Mouse (Mus musculus) layer of hippocampus, postnatal 10 days (tissue): ENCODE measurements around the gene Parn. TPM values are rescaled to one million over a fixed set of nuclear protein-coding genes. Genes with fewer than 3 reads are reported as not detected.

Experiments
- DNase-seq, 2 experiments: peaks; one replicate each; pipeline ENCODE4 v3.0.0; 2021; ENCODE audit warnings: low spot score in 2 of 2
- total RNA-seq, 2 experiments: library from RNA; stranded (reverse); gene quantifications; 2 replicates each; pipeline ENCODE4 v1.2.3; 2021

Parn gene
- total RNA-seq, 2 experiments from 2014 or later = 30.9 to 33.0 TPM

GRCm38 (mm10) chr16:13628345-13628744 is 39.6 kb downstream of the Parn start:
- no peak for DNase-seq

- DNase-seq = no peak
Measured at GRCm38 (mm10) chr16:13621745-13622507, 46.0 kb downstream of the Parn start.

DNA sequence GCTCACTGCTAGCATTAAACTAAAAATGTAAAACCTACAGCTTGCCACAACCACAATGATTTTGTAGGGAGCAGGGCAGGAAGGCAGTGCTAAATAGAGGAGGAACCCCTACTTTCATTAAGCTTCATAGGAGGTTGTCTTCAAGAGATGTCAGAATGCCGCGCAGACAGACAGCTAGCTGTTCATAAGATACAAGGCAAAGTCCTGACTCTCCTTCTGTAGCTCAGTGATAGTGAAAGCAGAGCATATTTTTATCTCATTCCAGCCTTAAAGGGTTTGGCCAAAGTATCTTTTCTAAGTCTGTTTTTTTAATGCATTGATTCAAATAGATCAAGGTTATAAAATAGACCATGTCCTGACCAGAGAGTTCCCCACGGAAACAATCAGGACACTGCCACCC is 47.8 kb downstream of the Parn start:
- no peak for DNase-seq

DNA sequence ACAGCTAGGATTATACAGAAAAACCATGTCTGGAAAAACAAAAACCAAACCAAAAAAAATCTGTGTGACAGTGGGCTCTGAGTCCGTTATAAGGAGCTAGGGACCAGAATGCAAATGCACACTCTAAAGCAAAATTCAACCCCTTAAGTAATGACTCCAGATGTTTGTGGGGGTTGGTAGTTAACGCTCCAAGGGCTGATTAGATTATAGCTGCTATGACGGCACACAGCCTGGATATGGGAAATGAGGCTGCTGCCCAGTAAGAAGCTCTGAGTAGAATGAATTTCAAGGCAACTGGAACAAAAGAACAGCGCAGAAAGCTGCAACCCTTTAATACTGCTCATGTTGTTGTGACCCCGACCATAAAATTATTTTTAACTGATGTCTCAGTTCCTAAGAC is 52.7 kb downstream of the Parn start:
- DNase-seq = no peak

- no peak for DNase-seq
Measured at GRCm38 (mm10) chr16:13612571-13612970, 55.4 kb downstream of the Parn start.

DNA sequence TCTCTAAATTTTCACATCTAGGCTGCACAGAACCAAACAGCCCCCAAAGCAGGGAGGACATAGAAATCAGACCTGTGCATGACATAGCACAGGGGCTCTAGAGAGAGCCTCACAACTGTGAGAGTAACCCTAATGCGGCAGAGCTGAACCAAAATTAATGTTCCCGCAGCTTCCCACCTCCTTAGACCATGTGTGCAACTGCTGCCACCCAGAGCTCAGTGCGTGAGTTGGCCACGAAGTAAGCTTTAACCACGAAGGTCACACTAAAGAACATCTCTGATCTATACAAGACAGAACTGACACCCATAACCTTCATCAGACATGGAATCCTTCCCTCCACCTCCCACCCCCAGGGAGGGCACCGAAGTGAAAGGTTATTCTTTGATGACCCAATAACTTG is 55.9 kb downstream of the Parn start:
- DNase-seq = peak; percentile 12 to 17

DNA sequence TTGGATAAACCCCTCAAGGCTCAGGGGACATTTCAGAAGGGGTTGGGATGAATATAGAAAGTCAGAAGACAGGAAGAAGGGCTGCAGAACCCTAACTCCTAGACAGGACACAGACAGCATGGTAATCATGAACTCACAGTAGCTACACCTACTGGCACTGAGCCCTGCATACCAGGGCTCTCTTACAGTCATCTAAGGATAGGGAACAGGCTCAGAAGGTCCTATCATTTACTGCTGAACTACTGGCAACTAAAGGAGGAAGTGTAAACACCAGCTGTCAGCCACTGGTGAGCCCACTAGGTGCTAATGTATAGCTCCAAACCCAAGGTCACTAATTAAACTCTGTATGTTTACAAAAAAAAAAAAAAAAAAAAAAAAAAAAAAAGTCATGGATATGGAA is 56.6 kb downstream of the Parn start:
- no peak for DNase-seq

DNA sequence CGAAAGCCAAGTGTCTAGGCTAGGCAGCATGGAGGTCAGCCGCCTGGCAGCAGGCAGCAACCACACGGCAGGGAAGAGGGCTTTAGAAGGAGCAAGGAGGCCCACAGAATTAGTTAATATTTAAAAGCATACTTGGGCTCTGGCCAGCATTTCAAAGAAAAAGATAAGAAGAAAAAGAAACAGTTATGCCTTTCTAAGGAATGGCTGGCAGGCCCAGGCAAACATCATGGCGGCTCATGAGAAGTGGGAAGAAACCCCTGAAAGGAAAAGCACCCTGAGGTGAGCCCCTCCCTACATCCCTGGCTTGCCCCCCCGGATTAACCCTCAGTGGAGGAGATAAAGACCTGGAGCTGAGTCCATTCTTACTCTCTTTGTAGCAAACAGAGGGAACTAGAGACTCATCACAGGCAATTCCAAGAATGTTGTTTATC is 57.0 kb downstream of the Parn start:
- no peak for DNase-seq

GRCm38 (mm10) chr16:13608705-13609085 is 59.3 kb downstream of the Parn start:
- no peak for DNase-seq

DNA sequence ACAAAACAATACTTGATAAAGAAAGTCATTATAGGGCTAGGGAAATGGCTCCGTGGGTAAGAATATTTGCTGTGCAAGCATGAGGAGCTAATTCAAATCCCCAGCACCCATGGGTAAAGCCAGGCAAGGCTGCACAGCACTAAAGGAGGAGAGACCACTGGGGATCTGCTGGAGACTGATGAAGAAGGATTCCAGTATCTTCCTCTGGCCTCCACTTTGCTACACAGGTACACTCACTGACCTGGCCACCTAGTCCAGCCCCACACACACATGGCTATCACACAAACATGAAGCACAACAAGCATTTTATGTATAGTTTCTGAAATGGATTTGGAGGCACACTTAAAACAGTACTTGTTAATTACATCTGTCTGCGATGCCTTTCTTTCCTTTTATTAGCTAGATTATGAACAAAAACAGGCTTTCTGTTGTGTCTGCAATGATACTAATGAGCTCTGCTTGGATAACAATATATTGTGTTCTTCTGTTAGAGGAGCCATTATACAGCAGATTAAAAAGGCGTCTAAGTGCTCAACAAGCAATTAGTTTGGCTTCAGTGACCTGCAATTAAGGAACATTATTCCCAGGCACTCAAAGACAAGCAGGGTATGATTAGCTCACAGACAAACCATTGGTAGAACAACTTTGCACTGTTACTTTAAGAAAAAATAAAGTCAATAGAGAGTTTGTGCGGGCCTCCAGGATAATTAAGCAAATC is 59.8 kb downstream of the Parn start:
- no peak for DNase-seq

GRCm38 (mm10) chr16:13602779-13603178 is 65.2 kb downstream of the Parn start:
- DNase-seq = no peak

DNA sequence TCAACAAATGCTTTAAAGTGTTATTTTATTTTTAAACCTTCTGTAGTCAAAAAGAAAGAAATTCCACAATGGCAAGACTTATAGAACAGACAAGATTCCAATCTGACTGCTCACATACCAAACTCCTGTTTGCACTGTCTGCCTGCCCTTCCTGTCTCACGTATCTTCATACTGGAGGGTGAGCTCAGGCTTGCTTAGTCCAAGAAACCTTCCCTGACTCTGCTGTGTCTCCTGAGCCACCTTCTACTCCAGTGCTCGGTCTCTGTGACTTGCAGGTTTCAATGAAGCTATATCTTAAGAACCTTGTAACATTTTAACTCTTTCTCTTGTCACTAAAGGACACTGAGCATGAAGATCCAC is 78.9 kb downstream of the Parn start:
- no peak for DNase-seq

- DNase-seq = no peak
Measured at GRCm38 (mm10) chr16:13588182-13589048, 79.6 kb downstream of the Parn start.

- DNase-seq = no peak
Measured at GRCm38 (mm10) chr16:13585234-13585633, 82.7 kb downstream of the Parn start.

DNA sequence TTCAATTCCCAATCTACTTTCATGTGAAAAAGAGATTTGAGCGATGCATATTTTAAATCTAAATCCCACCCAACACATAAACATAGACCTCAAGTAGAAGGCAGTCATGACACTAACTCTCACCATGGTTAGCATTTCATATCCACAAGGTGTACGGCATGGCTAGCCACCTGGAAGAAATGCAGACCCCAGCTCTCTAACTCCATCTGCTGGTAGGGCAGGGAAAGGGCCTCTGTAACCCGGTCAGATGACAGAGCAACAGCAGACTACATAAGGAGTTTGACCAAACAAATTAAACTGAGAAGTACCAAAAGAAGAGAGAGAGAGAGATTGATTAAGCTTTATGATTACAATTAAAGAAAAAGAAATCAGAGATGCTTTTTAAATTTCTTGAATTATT is 87.2 kb downstream of the Parn start:
- no peak for DNase-seq

GRCm38 (mm10) chr16:13580016-13580415 is 88.0 kb downstream of the Parn start:
- peak in 1 of 2 experiments; percentile 10 for DNase-seq

GRCm38 (mm10) chr16:13575306-13575705 is 92.7 kb downstream of the Parn start:
- DNase-seq = no peak

- DNase-seq = no peak
Measured at GRCm38 (mm10) chr16:13568280-13568679, 99.7 kb downstream of the Parn start.

- no peak for DNase-seq
Measured at GRCm38 (mm10) chr16:13567614-13568013, 100.4 kb downstream of the Parn start.

DNA sequence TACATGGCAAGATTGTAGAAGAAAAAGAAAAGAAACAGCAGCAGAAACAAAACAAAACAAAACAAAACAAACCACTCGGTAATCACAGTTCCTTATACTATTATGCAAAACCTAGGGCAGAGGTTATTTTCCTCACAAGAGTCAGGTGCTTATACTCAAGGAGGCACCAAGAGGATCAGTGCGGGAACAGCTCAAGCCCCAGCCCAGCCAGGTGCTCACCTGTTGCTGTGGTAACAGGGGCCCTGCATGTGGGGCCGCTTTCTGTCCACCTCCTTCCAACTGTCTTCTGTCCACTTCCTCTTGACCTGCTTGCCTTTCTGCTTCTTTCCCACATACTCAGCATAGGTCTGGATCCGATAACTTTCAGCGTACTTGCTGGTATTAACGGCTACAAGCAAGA is 101.6 kb downstream of the Parn start:
- DNase-seq = no peak

GRCm38 (mm10) chr16:13565291-13565690 is 102.7 kb downstream of the Parn start:
- DNase-seq = no peak

DNA sequence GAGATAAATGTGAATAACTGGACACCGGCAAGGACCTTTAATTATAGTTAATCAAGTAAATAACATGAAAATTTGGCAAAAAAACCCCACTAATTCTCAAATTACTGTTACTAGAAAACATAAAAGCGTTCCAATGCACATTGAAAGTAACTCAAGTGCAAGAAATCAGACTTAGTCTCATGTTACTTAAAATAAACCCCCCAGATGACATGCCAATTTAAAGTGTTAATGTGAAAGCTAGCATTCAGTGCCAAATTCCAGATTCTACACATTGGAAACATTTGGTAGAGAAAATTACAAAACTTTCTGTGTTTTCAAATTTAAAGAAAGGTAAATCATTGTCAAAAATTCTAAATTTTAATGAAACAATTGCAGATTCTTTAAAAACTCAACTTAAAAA is 110.2 kb downstream of the Parn start:
- DNase-seq = no peak
